Mouse (Mus musculus) cerebellum, adult 2 months (tissue): ENCODE data around the gene Tspan14.

Experiments used
- CTCF ChIP-seq: fragments of 200-500 bp; IDR thresholded peaks from 2 replicates; pipeline ENCODE4 v1.5.1; 2011; ENCODE audit warnings: low read depth, mild to moderate bottlenecking, control low read depth, low read length, moderate library complexity, borderline replicate concordance; ENCODE audit not compliant: insufficient read depth
- POLR2A ChIP-seq: fragments of 200-500 bp; IDR thresholded peaks from 2 replicates; pipeline ENCODE4 v1.6.1; 2011; ENCODE audit warnings: low read length, control low read depth, borderline replicate concordance; ENCODE audit not compliant: insufficient read depth

- TF ChIP-seq CTCF, result no peak
- no peak for TF ChIP-seq POLR2A
These were observed 875 bp downstream of the Tspan14 start for GRCm38 (mm10) chr14:40965507-40966356.
